Mouse (Mus musculus) MEL (cell line): ENCODE data around the gene Pla1a. TPM values are rescaled to one million over a fixed set of nuclear protein-coding genes. Genes with fewer than 3 reads are reported as not detected.

Source experiments
- DNase-seq: peaks from one replicate; pipeline ENCODE4 v3.0.0; 2011; ENCODE audit warnings: low read depth, low spot score
- H3K27ac ChIP-seq: 2 replicates; pipeline ENCODE4 v1.5.1; 2012; ENCODE audit warnings: low read depth, mild to moderate bottlenecking, control low read depth, low read length, moderate library complexity; ENCODE audit not compliant: control insufficient read depth
- H3K27me3 ChIP-seq, 2 experiments: fragments of 150-350 bp in 1 of 2; sonication (generic) in 1 of 2; 2 replicates each; pipeline ENCODE4 v1.6.1; 2012; ENCODE audit warnings: low read length in 2 of 2, mild to moderate bottlenecking in 2 of 2, improper control_type of control experiment in 1 of 2, moderate library complexity in 1 of 2; ENCODE audit not compliant: insufficient read depth in 2 of 2, control insufficient read depth in 1 of 2
- H3K36me3 ChIP-seq, 2 experiments: 2 replicates each; pipeline ENCODE4 v1.6.1; 2012 to 2014; ENCODE audit warnings: low read length in 2 of 2, improper control_type of control experiment in 1 of 2, inconsistent platforms in 1 of 2, mild to moderate bottlenecking in 1 of 2; ENCODE audit not compliant: insufficient read depth in 2 of 2, control insufficient read depth in 1 of 2
- H3K4me1 ChIP-seq, 2 experiments: fragments of 150-350 bp in 1 of 2; sonication (generic) in 1 of 2; 2 replicates each; pipeline ENCODE4 v1.6.1; 2012; ENCODE audit warnings: low read length in 2 of 2, improper control_type of control experiment in 1 of 2, mild to moderate bottlenecking in 1 of 2; ENCODE audit not compliant: insufficient read depth in 2 of 2, control insufficient read depth in 1 of 2
- H3K4me3 ChIP-seq, 2 experiments: fragments of 150-350 bp in 1 of 2; sonication (generic) in 1 of 2; 2 replicates each; pipeline ENCODE4 v1.5.1; 2012; ENCODE audit warnings: low read depth in 2 of 2, low read length in 2 of 2, mild to moderate bottlenecking in 2 of 2, moderate library complexity in 2 of 2, control low read depth in 1 of 2, improper control_type of control experiment in 1 of 2; ENCODE audit not compliant: control insufficient read depth in 1 of 2, insufficient read depth in 1 of 2
- H3K79me2 ChIP-seq: 2 replicates; pipeline ENCODE4 v1.6.1; 2012; ENCODE audit warnings: mild to moderate bottlenecking, low read length, moderate library complexity; ENCODE audit not compliant: control insufficient read depth, poor library complexity, insufficient read depth
- H3K9ac ChIP-seq: 2 replicates; pipeline ENCODE4 v1.6.1; 2012; ENCODE audit warnings: low read depth, mild to moderate bottlenecking, control low read depth, low read length, moderate library complexity; ENCODE audit not compliant: control insufficient read depth, poor library complexity, severe bottlenecking
- H3K9me3 ChIP-seq: fragments of 150-350 bp; sonication (generic); replicated peaks from 2 replicates; pipeline ENCODE4 v1.6.1; 2012; ENCODE audit warnings: mild to moderate bottlenecking, low read length, improper control_type of control experiment, moderate library complexity; ENCODE audit not compliant: insufficient read depth
- BHLHE40 ChIP-seq: IDR thresholded peaks from 2 replicates; pipeline ENCODE4 v1.6.1; 2012; ENCODE audit warnings: low read depth, mild to moderate bottlenecking, inconsistent platforms, low read length, improper control_type of control experiment, borderline replicate concordance
- CHD2 ChIP-seq: IDR thresholded peaks from 2 replicates; pipeline ENCODE4 v1.6.1; 2011; ENCODE audit warnings: low read length, improper control_type of control experiment
- CTCF ChIP-seq, 3 experiments: IDR thresholded peaks in 2 of 3; conservative IDR thresholded peaks in 1 of 3; 2 replicates each; pipeline ENCODE4 v1.5.1; 2011 to 2012; ENCODE audit warnings: low read length in 3 of 3, low read depth in 2 of 3, mild to moderate bottlenecking in 2 of 3, improper control_type of control experiment in 1 of 3, inconsistent platforms in 1 of 3, mixed read lengths in 1 of 3, moderate library complexity in 1 of 3; ENCODE audit not compliant: control insufficient read depth in 1 of 3, insufficient read depth in 1 of 3, poor library complexity in 1 of 3, severe bottlenecking in 1 of 3
- E2F4 ChIP-seq: IDR thresholded peaks from 2 replicates; pipeline ENCODE4 v1.6.1; 2011; ENCODE audit warnings: low read depth, low read length, improper control_type of control experiment, borderline replicate concordance
- ELF1 ChIP-seq: IDR thresholded peaks from 2 replicates; pipeline ENCODE4 v1.6.1; 2014; ENCODE audit warnings: low read depth, mild to moderate bottlenecking, inconsistent platforms, low read length, improper control_type of control experiment, moderate library complexity
- EP300 ChIP-seq, 2 experiments: IDR thresholded peaks; 2 replicates each; pipeline ENCODE4 v1.6.1; 2011; ENCODE audit warnings: improper control_type of control experiment in 2 of 2, low read length in 2 of 2, low read depth in 1 of 2, mild to moderate bottlenecking in 1 of 2
- ETS1 ChIP-seq: IDR thresholded peaks from 2 replicates; pipeline ENCODE4 v1.6.1; 2012; ENCODE audit warnings: low read depth, mild to moderate bottlenecking, inconsistent platforms, low read length, improper control_type of control experiment, moderate library complexity
- GABPA ChIP-seq: IDR thresholded peaks from 2 replicates; pipeline ENCODE4 v1.6.1; 2012; ENCODE audit warnings: low read depth, mild to moderate bottlenecking, inconsistent platforms, low read length, improper control_type of control experiment, moderate library complexity
- GATA1 ChIP-seq: IDR thresholded peaks from 2 replicates; pipeline ENCODE4 v1.6.1; 2011; ENCODE audit warnings: low read depth, low read length, improper control_type of control experiment
- HCFC1 ChIP-seq: IDR thresholded peaks from 2 replicates; pipeline ENCODE4 v1.6.1; 2012; ENCODE audit warnings: low read depth, mild to moderate bottlenecking, inconsistent platforms, low read length, improper control_type of control experiment, moderate library complexity
- JUND ChIP-seq: IDR thresholded peaks from 2 replicates; pipeline ENCODE4 v1.6.1; 2011; ENCODE audit warnings: low read depth, mild to moderate bottlenecking, improper control_type of control experiment, low read length
- MAFK ChIP-seq: IDR thresholded peaks from 2 replicates; pipeline ENCODE4 v1.6.1; 2011; ENCODE audit warnings: low read depth, mild to moderate bottlenecking, low read length, improper control_type of control experiment, borderline replicate concordance
- MAX ChIP-seq: IDR thresholded peaks from 2 replicates; pipeline ENCODE4 v1.6.1; 2011; ENCODE audit warnings: low read length, improper control_type of control experiment
- MEF2A ChIP-seq: IDR thresholded peaks from 2 replicates; pipeline ENCODE4 v1.6.1; 2014; ENCODE audit warnings: low read depth, mild to moderate bottlenecking, inconsistent platforms, low read length, improper control_type of control experiment; ENCODE audit not compliant: poor library complexity, insufficient replicate concordance, severe bottlenecking; ENCODE audit errors: extremely low read depth
- MXI1 ChIP-seq: IDR thresholded peaks from 2 replicates; pipeline ENCODE4 v1.6.1; 2011; ENCODE audit warnings: mild to moderate bottlenecking, low read depth, low read length, improper control_type of control experiment
- MYB ChIP-seq: IDR thresholded peaks from 2 replicates; pipeline ENCODE4 v1.6.1; 2011; ENCODE audit warnings: mild to moderate bottlenecking, low read depth, low read length, improper control_type of control experiment
- MYC ChIP-seq: IDR thresholded peaks from 2 replicates; pipeline ENCODE4 v1.6.1; 2011; ENCODE audit warnings: low read depth, mild to moderate bottlenecking, low read length, improper control_type of control experiment, moderate library complexity
- POLR2AphosphoS2 ChIP-seq: IDR thresholded peaks from 2 replicates; pipeline ENCODE4 v1.6.1; 2011; ENCODE audit warnings: low read length, improper control_type of control experiment
- RAD21 ChIP-seq: IDR thresholded peaks from 2 replicates; pipeline ENCODE4 v1.6.1; 2011; ENCODE audit warnings: mild to moderate bottlenecking, low read depth, low read length, improper control_type of control experiment
- TAL1 ChIP-seq: IDR thresholded peaks from 2 replicates; pipeline ENCODE4 v1.6.1; 2012; ENCODE audit warnings: mild to moderate bottlenecking, inconsistent platforms, low read length, moderate library complexity, mixed read lengths
- TBP ChIP-seq: IDR thresholded peaks from 2 replicates; pipeline ENCODE4 v1.8.0; 2011; ENCODE audit warnings: low read depth, low read length, improper control_type of control experiment
- USF2 ChIP-seq, 2 experiments: IDR thresholded peaks; 2 replicates each; pipeline ENCODE4 v1.6.1; 2011 to 2012; ENCODE audit warnings: improper control_type of control experiment in 2 of 2, low read length in 2 of 2, borderline replicate concordance in 1 of 2, inconsistent platforms in 1 of 2, low read depth in 1 of 2, mild to moderate bottlenecking in 1 of 2; ENCODE audit not compliant: insufficient read depth in 1 of 2
- ZC3H11A ChIP-seq: IDR thresholded peaks from 2 replicates; pipeline ENCODE4 v1.6.1; 2012; ENCODE audit warnings: low read depth, mild to moderate bottlenecking, inconsistent platforms, low read length, improper control_type of control experiment
- ZKSCAN1 ChIP-seq: IDR thresholded peaks from 2 replicates; pipeline ENCODE4 v1.6.1; 2012; ENCODE audit warnings: low read depth, mild to moderate bottlenecking, inconsistent platforms, low read length, improper control_type of control experiment, moderate library complexity
- ZNF384 ChIP-seq: IDR thresholded peaks from 2 replicates; pipeline ENCODE4 v1.6.1; 2012; ENCODE audit warnings: low read depth, mild to moderate bottlenecking, inconsistent platforms, low read length, improper control_type of control experiment
- polyA plus RNA-seq, 2 experiments: library from polyadenylated mRNA; stranded (reverse) in 1 of 2; unstranded in 1 of 2; fragments of >175 nt in 1 of 2; fragments of >200 nt in 1 of 2; gene quantifications; 2 replicates each; pipeline versions ENCODE4 v1.2.1 to v1.2.4; 2012; ENCODE audit warnings: low replicate concordance in 2 of 2, low read depth in 1 of 2; ENCODE audit not compliant: insufficient read length in 2 of 2, insufficient read depth in 1 of 2, missing spikeins in 1 of 2
- total RNA-seq: library from RNA; depleted of rRNA; stranded (reverse); fragments of 300-350 nt; gene quantifications from 2 replicates; pipeline ENCODE4 v1.2.3, GENCODE M21; 2012

Gene Pla1a
- total and polyA plus RNA-seq, 3 experiments, result 0.04 TPM; not detected in 2

- no peak for DNase-seq
- Histone ChIP-seq H3K27me3 (no peaks in the 10 kb centered on the region), H3K27ac (no peak overlapping the region), H3K9me3 (no peaks in the 10 kb centered on the region), H3K79me2 (peaks cover 25% of the 10 kb centered on the region), H3K36me3 (peaks cover 3 to 31% of the 10 kb centered on the region in 2 experiments; a peak in 3 of 4 replicates), H3K9ac (no peak overlapping the region), H3K4me3 (no peak overlapping the region), H3K4me1 (peaks cover 14 to 38% of the 10 kb centered on the region in 2 experiments)
- TF ChIP-seq TBP (no peak), MAFK (no peak)
Observed at GRCm38 (mm10) chr16:38376841-38377249, 56.1 kb downstream of the Pla1a start.

- no peak overlapping the region for H3K9ac ChIP-seq
Observed at GRCm38 (mm10) chr16:38376163-38376840, 56.6 kb downstream of the Pla1a start.

GRCm38 (mm10) chr16:38375182-38375581 is 57.8 kb downstream of the Pla1a start:
- DNase-seq, result peak; percentile 49
- Histone ChIP-seq H3K4me3 (peak overlapping the region; percentile 37 to 50), H3K36me3 (peaks cover 3 to 40% of the 10 kb centered on the region in 2 experiments; a peak in 3 of 4 replicates), H3K9ac (peak overlapping the region; percentile 55), H3K4me1 (peaks cover 22 to 48% of the 10 kb centered on the region in 2 experiments), H3K9me3 (no peaks in the 10 kb centered on the region), H3K27ac (peak overlapping the region; percentile 60), H3K79me2 (peaks cover 25% of the 10 kb centered on the region), H3K27me3 (no peaks in the 10 kb centered on the region)
- TF ChIP-seq EP300 (IDR thresholded peaks at IDR 0.05; ENCODE audit: low read depth in 1 of 2, low read length in 2 of 2) (peak; percentile 77 to 85), MYC (no peak), POLR2AphosphoS2 (no peak), MEF2A (no peak), GATA1 (peak; percentile 88), MXI1 (no peak), E2F4 (no peak), MAFK (no peak), CTCF (IDR thresholded peaks at IDR 0.05 in 2 of 3, conservative IDR thresholded peaks at IDR 0.05 in 1 of 3; ENCODE audit: control insufficient read depth in 1 of 3, insufficient read depth in 1 of 3, low read depth in 2 of 3, low read length in 3 of 3, poor library complexity in 1 of 3, severe bottlenecking in 1 of 3) (no peak), ZNF384 (no peak), USF2 (IDR thresholded peaks at IDR 0.05; ENCODE audit: borderline replicate concordance in 1 of 2, insufficient read depth in 1 of 2, low read depth in 1 of 2, low read length in 2 of 2) (no peak), HCFC1 (no peak), ZC3H11A (no peak), TAL1 (peak; percentile 72), BHLHE40 (no peak), MAX (0 out of 2 replicates have a peak, but pooled peaks have one; percentile 29), GABPA (no peak), ELF1 (no peak), JUND (no peak)

More at GRCm38 (mm10) chr16:38376163-38376840, 56.6 kb downstream of the Pla1a start:
- peaks cover 25% of the 10 kb centered on the region for H3K79me2 ChIP-seq
- no peak overlapping the region for H3K27ac ChIP-seq
- peaks cover 14 to 39% of the 10 kb centered on the region in 2 experiments for H3K4me1 ChIP-seq
- TF ChIP-seq CHD2 (no peak), MYC (no peak), ZKSCAN1 (no peak), RAD21 (no peak), ZC3H11A (no peak), MYB (no peak), ZNF384 (no peak), MXI1 (no peak), ETS1 (no peak), MAFK (no peak), ELF1 (no peak)
- TF ChIP-seq, all 39 proteins: peak for 0
- no peak overlapping the region for H3K4me3 ChIP-seq
- H3K36me3 ChIP-seq, result peaks cover 3 to 32% of the 10 kb centered on the region in 2 experiments; a peak in 3 of 4 replicates
- DNase-seq, result no peak
- no peaks in the 10 kb centered on the region for H3K27me3 ChIP-seq
- no peaks in the 10 kb centered on the region for H3K9me3 ChIP-seq
